Mouse (Mus musculus): ENCODE data around the gene Vmn1r13. TPM values are rescaled to one million over a fixed set of nuclear protein-coding genes. Genes with fewer than 3 reads are reported as not detected.
"Not testable (repeated sequence)": the region's sequence is repeated elsewhere in the genome, so short reads cannot be mapped to it uniquely, and the experiment has no call there.

Vmn1r13 gene
- polyA plus RNA-seq (2015; fragmentation: Nextera tagmentation; extraction: Ambion mirVana), result not detected in 2 replicates

DNA sequence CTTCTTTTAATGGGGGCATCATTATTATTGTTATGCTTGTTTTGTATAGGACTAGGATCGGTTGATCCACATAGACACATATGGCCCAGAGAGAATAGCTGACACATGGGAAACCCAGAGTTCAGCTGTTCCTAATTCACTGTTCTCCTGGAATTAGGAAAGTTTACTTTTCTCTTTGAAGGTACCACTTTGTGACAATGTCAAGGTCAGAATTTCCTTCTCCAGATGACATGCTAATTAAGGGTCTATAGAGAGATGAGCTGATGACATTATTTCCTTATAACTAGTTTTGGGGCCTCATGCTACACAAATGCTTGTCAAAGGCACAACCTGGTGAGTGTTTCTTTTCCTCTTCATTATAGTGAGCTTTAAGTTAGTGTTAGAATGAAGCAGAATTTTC lies at the start of gene Vmn1r13:
Vmn1r13 (plus strand) TSS at position 301 of the 400 bp plus-strand sequence.
- DNase-seq (ENCODE audit: low spot score), result not testable (repeated sequence)

DNA sequence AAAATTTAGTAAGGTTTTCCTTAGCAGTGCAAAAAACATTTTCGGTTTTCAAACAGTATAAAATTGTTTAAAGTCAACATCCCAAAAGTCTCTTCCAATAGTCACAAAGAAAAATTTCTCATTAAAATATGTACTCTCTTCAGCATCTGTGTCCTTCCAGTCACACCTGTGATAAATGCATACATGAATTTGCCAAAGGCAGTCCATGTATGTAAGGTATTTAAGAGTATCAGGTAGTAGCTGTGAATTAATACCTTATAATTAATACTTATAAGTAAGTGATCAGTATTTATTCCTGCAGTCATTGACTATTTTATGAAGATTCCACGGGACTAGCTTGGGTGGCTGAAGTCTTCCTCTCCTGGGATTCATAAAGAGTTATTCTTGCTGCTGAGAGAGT lies 46.5 kb upstream of the Vmn1r13 start, which contains the start of gene Vmn1r12:
Vmn1r12 (plus strand) TSS at position 301 of the 400 bp plus-strand sequence.
- DNase-seq (ENCODE audit: low spot score), result no peak

DNA sequence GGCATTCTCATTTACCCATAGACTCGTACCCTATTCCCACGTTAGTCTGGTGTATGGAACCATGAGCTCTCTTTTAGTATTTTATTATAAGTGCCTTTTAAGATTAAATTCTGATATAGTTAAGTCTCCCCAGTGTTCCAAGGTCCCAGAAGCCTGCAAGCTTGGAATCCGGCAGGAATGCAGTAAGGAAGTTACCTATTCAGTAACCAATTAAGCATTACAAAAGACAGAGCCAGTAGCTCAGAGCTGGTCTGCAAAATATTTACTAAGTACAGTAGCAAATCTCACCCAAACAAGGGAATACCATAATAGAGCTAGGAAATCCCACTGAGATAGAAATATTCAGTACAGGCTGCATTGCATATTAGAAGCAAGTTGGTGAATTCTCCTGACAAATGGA lies 13.1 kb upstream of the Vmn1r13 start:
- not testable (repeated sequence) for DNase-seq (ENCODE audit: low spot score)

DNA sequence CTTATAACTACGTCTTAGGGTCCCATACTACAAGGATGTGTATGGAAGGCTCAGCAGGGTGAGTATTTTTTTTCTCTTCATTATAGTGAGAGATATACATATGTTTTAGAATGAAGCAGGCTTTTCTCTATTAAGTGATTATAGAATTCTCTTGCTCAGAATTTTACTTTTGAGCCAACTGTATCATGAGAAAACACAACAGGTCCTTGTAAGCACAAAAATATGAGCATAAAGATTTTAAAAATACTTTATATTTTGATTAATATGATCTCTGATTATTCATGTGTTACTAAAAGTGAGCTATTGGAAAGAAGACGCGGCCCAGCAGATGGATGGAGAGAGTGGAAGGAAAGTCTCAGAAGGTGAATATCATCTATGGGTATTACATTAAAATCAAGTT lies 28.3 kb downstream of the Vmn1r13 start, which contains the start of gene Vmn1r14:
Vmn1r14 (plus strand) TSS at position 301 of the 400 bp plus-strand sequence.
- DNase-seq (ENCODE audit: low spot score), result no peak

DNA sequence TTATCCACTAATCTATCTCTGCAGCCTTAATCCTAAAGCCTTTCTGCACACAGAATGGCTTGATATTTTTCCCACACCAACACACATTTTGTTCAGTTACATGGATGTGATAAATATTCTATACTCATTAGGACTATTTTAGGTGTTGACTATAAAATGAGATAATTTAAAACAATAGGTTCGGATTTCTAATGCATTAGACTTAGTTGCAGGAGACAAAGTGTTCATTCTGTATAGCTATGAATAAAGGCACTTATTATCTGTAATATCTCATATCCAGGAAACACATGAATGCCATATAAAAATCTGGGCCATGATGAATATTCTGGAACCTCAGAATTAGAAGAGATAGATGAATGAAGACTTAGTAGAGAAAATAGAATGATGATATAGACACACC lies 54.6 kb downstream of the Vmn1r13 start, which contains the start of gene Vmn1r15:
Vmn1r15 (plus strand) TSS at position 301 of the 400 bp plus-strand sequence.
- DNase-seq (ENCODE audit: low spot score), result no peak

DNA sequence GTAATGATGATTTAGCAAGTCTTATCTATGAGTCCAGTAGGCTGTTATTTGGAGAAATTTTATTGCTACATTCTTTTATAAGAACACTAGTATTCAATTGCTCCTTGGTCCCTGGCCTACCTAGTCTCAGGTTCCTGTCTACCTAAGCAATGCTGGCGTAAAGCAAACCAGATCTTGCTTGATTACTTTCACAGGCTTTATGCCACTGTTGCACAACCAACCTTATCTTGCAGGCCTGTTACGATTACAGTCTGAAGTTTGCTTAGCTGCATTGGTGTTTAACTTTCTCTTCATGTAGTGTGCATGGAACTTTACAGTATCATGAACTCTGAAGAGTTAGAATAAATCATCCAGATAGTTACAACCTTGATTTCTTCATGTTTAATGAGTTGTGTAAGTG lies 57.9 kb downstream of the Vmn1r13 start:
- no peak for DNase-seq (ENCODE audit: low spot score)

Other genes starting within 250 kb of the Vmn1r13 start
- gene Vmn1r5, start 233.0 kb upstream of the Vmn1r13 start, polyA plus RNA-seq (2015; fragmentation: Nextera tagmentation; extraction: Ambion mirVana), result not detected in 2 replicates
- not detected in 2 replicates for gene Vmn1r6, start 206.0 kb upstream of the Vmn1r13 start, polyA plus RNA-seq (2015; fragmentation: Nextera tagmentation; extraction: Ambion mirVana)
- gene Vmn1r7, start 178.0 kb upstream of the Vmn1r13 start, polyA plus RNA-seq (2015; fragmentation: Nextera tagmentation; extraction: Ambion mirVana), result not detected in 2 replicates
- gene Vmn1r8, start 171.0 kb upstream of the Vmn1r13 start, polyA plus RNA-seq (2015; fragmentation: Nextera tagmentation; extraction: Ambion mirVana), result not detected in 2 replicates
- not detected in 2 replicates for gene Vmn1r9, start 136.5 kb upstream of the Vmn1r13 start, polyA plus RNA-seq (2015; fragmentation: Nextera tagmentation; extraction: Ambion mirVana)
- not detected in 2 replicates for gene Vmn1r10, start 93.8 kb upstream of the Vmn1r13 start, polyA plus RNA-seq (2015; fragmentation: Nextera tagmentation; extraction: Ambion mirVana)
- not detected in 2 replicates for gene Vmn1r11, start 69.8 kb upstream of the Vmn1r13 start, polyA plus RNA-seq (2015; fragmentation: Nextera tagmentation; extraction: Ambion mirVana)
- gene Vmn1r12, start 46.4 kb upstream of the Vmn1r13 start, polyA plus RNA-seq (2015; fragmentation: Nextera tagmentation; extraction: Ambion mirVana), result not detected in 2 replicates
- not detected in 2 replicates for gene Vmn1r14, start 28.4 kb downstream of the Vmn1r13 start, polyA plus RNA-seq (2015; fragmentation: Nextera tagmentation; extraction: Ambion mirVana)
- not detected in 2 replicates for gene Vmn1r15, start 54.7 kb downstream of the Vmn1r13 start, polyA plus RNA-seq (2015; fragmentation: Nextera tagmentation; extraction: Ambion mirVana)
- gene Vmn1r16, start 126.2 kb downstream of the Vmn1r13 start, polyA plus RNA-seq (2015; fragmentation: Nextera tagmentation; extraction: Ambion mirVana), result not detected in 2 replicates
- not detected in 2 replicates for gene Vmn1r17, start 160.4 kb downstream of the Vmn1r13 start, polyA plus RNA-seq (2015; fragmentation: Nextera tagmentation; extraction: Ambion mirVana)
- not detected in 2 replicates for gene Vmn1r18, start 192.5 kb downstream of the Vmn1r13 start, polyA plus RNA-seq (2015; fragmentation: Nextera tagmentation; extraction: Ambion mirVana)
- gene Vmn1r19, start 200.5 kb downstream of the Vmn1r13 start, polyA plus RNA-seq (2015; fragmentation: Nextera tagmentation; extraction: Ambion mirVana), result not detected in 2 replicates
- gene Vmn1r20, start 225.6 kb downstream of the Vmn1r13 start, polyA plus RNA-seq (2015; fragmentation: Nextera tagmentation; extraction: Ambion mirVana), result not detected in 2 replicates